Mouse (Mus musculus) stomach, postnatal 0 days (tissue): ENCODE measurements around the gene Gm28635.

Experiments used
- CTCF ChIP-seq: IDR thresholded peaks from 2 replicates; pipeline ENCODE4 v1.5.1; 2016; ENCODE audit warnings: antibody characterized with exemption, low read depth, mild to moderate bottlenecking, moderate library complexity
- EP300 ChIP-seq: optimal IDR thresholded peaks from 2 replicates; pipeline ENCODE3; 2016; ENCODE audit warnings: antibody characterized with exemption

DNA sequence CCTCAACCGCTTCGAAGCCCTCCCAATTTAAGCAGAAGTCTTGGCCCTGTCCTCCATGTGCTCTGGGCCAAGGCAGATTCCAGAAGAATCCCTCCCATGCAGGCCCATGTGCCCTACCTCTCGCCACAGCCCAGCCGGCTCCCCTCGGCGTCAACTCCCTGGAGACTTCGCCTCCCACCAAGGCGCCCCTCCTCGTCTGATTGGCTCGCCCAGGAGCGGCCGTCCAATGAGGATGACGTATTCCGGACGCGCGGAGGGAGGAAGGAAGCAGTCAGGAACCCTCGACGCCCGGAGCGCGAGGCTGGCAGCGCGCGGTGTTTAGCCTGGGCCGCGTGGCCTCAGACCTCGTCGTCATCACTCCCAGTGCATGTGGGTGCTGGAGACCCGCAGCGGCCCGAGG lies 19.0 kb downstream of the Gm28635 start, which contains the start of gene Btbd18:
- TF ChIP-seq CTCF: no peak
- no peak for TF ChIP-seq EP300
